Mouse (Mus musculus) CH12.LX (cell line): Measurements from ENCODE around the gene Cdh13. TPM values are rescaled to one million over a fixed set of nuclear protein-coding genes. Genes with fewer than 3 reads are reported as not detected.

Source experiments
- DNase-seq: peaks from one replicate; pipeline ENCODE4 v3.0.0-alpha.2; 2013; ENCODE audit errors: extremely low read depth
- H3K27ac ChIP-seq: 2 replicates; pipeline ENCODE4 v1.5.1; 2012; ENCODE audit warnings: low read depth, mild to moderate bottlenecking, control low read depth, moderate library complexity; ENCODE audit not compliant: insufficient read depth
- H3K27me3 ChIP-seq: replicated peaks from 2 replicates; pipeline ENCODE3; 2012; ENCODE audit warnings: inconsistent platforms
- H3K36me3 ChIP-seq, 2 experiments: replicated peaks in 1 of 2; 2 replicates each; pipeline versions ENCODE3 to v1.6.1; 2012; ENCODE audit warnings: inconsistent platforms in 1 of 2, low read length in 1 of 2, mild to moderate bottlenecking in 1 of 2, mixed read lengths in 1 of 2, moderate library complexity in 1 of 2; ENCODE audit not compliant: control insufficient read depth in 1 of 2, insufficient read depth in 1 of 2
- H3K4me1 ChIP-seq, 2 experiments: 2 replicates each; pipeline ENCODE4 v1.6.1; 2012; ENCODE audit warnings: inconsistent platforms in 1 of 2, moderate library complexity in 1 of 2; ENCODE audit not compliant: insufficient read depth in 2 of 2, control insufficient read depth in 1 of 2
- H3K4me2 ChIP-seq: 2 replicates; pipeline ENCODE4 v1.6.1; 2012; ENCODE audit warnings: low read depth, mild to moderate bottlenecking, control low read depth; ENCODE audit not compliant: poor library complexity, insufficient read depth, severe bottlenecking
- H3K4me3 ChIP-seq, 3 experiments: fragments of 150-350 bp in 1 of 3; sonication (generic) in 1 of 3; replicated peaks in 1 of 3; 2 replicates each; pipeline versions ENCODE3 to v1.5.1; 2011 to 2012; ENCODE audit warnings: low read depth in 2 of 3, low read length in 2 of 3, mild to moderate bottlenecking in 2 of 3, moderate library complexity in 2 of 3, control low read depth in 1 of 3, improper control_type of control experiment in 1 of 3, inconsistent platforms in 1 of 3, mixed read lengths in 1 of 3; ENCODE audit not compliant: poor library complexity in 1 of 3
- H3K79me2 ChIP-seq: replicated peaks from 2 replicates; pipeline ENCODE4 v1.6.1; 2012; ENCODE audit warnings: mild to moderate bottlenecking, moderate library complexity; ENCODE audit not compliant: control insufficient read depth, poor library complexity, insufficient read depth, severe bottlenecking; ENCODE audit errors: extremely low read depth
- H3K9ac ChIP-seq: 2 replicates; pipeline ENCODE4 v1.6.1; 2012; ENCODE audit warnings: low read depth, mild to moderate bottlenecking, control low read depth, moderate library complexity; ENCODE audit not compliant: insufficient read depth
- H3K9me3 ChIP-seq: replicated peaks from 2 replicates; pipeline ENCODE3; 2012; ENCODE audit warnings: low read length, inconsistent platforms, mixed read lengths
- BHLHE40 ChIP-seq: IDR thresholded peaks from 2 replicates; pipeline ENCODE4 v1.6.1; 2011; ENCODE audit warnings: mild to moderate bottlenecking, low read depth, low read length, improper control_type of control experiment
- CHD1 ChIP-seq: IDR thresholded peaks from 2 replicates; pipeline ENCODE4 v1.6.1; 2012; ENCODE audit warnings: low read depth, low read length, improper control_type of control experiment, inconsistent platforms
- CHD2 ChIP-seq: IDR thresholded peaks from 2 replicates; pipeline ENCODE4 v1.6.1; 2011; ENCODE audit warnings: low read length, improper control_type of control experiment
- CTCF ChIP-seq, 2 experiments: IDR thresholded peaks in 1 of 2; conservative IDR thresholded peaks in 1 of 2; 2 replicates each; pipeline ENCODE4 v1.5.1; 2011 to 2012; ENCODE audit warnings: low read depth in 2 of 2, low read length in 2 of 2, improper control_type of control experiment in 1 of 2, inconsistent platforms in 1 of 2, mild to moderate bottlenecking in 1 of 2, moderate library complexity in 1 of 2
- E2F4 ChIP-seq: IDR thresholded peaks from 2 replicates; pipeline ENCODE4 v1.6.1; 2011; ENCODE audit warnings: low read depth, low read length, improper control_type of control experiment; ENCODE audit not compliant: insufficient replicate concordance
- ELF1 ChIP-seq: IDR thresholded peaks from 2 replicates; pipeline ENCODE4 v1.6.1; 2014; ENCODE audit warnings: low read depth, mild to moderate bottlenecking, inconsistent platforms, low read length, improper control_type of control experiment
- EP300 ChIP-seq: IDR thresholded peaks from 2 replicates; pipeline ENCODE4 v1.6.1; 2011; ENCODE audit warnings: low read length, improper control_type of control experiment
- GABPA ChIP-seq: IDR thresholded peaks from 2 replicates; pipeline ENCODE4 v1.6.1; 2012; ENCODE audit warnings: low read depth, low read length, improper control_type of control experiment, inconsistent platforms; ENCODE audit not compliant: insufficient replicate concordance
- JUN ChIP-seq: IDR thresholded peaks from 2 replicates; pipeline ENCODE4 v1.6.1; 2011; ENCODE audit warnings: low read depth, mild to moderate bottlenecking, low read length, improper control_type of control experiment, moderate library complexity; ENCODE audit not compliant: insufficient read depth
- KAT2A ChIP-seq: IDR thresholded peaks from 2 replicates; pipeline ENCODE4 v1.6.1; 2012; ENCODE audit warnings: low read length, improper control_type of control experiment, inconsistent platforms; ENCODE audit not compliant: insufficient replicate concordance
- MAFK ChIP-seq: IDR thresholded peaks from 2 replicates; pipeline ENCODE4 v1.6.1; 2011; ENCODE audit warnings: low read length, improper control_type of control experiment; ENCODE audit not compliant: insufficient replicate concordance
- NRF1 ChIP-seq: IDR thresholded peaks from 2 replicates; pipeline ENCODE4 v1.6.1; 2014; ENCODE audit warnings: low read depth, mild to moderate bottlenecking, inconsistent platforms, low read length, improper control_type of control experiment, moderate library complexity
- PAX5 ChIP-seq: IDR thresholded peaks from 2 replicates; pipeline ENCODE4 v1.6.1; 2012; ENCODE audit warnings: low read length, inconsistent platforms, mixed read lengths
- POLR2A ChIP-seq: IDR thresholded peaks from 2 replicates; pipeline ENCODE4 v1.6.1; 2011; ENCODE audit warnings: low read depth, mild to moderate bottlenecking, improper control_type of control experiment, low read length
- POLR2AphosphoS2 ChIP-seq: IDR thresholded peaks from 2 replicates; pipeline ENCODE4 v1.6.1; 2011; ENCODE audit warnings: low read depth, low read length, improper control_type of control experiment
- RCOR1 ChIP-seq: conservative IDR thresholded peaks from 2 replicates; pipeline ENCODE4 v1.6.1; 2012; ENCODE audit warnings: low read depth, mild to moderate bottlenecking, inconsistent platforms, low read length, improper control_type of control experiment
- SIN3A ChIP-seq: IDR thresholded peaks from 2 replicates; pipeline ENCODE4 v1.6.1; 2012; ENCODE audit warnings: low read length, improper control_type of control experiment, inconsistent platforms
- SMC3 ChIP-seq: IDR thresholded peaks from 2 replicates; pipeline ENCODE4 v1.6.1; 2011; ENCODE audit warnings: low read depth, low read length, improper control_type of control experiment
- TBP ChIP-seq: conservative IDR thresholded peaks from 2 replicates; pipeline ENCODE4 v1.6.1; 2011; ENCODE audit warnings: low read depth, low read length, improper control_type of control experiment
- TCF12 ChIP-seq: IDR thresholded peaks from 2 replicates; pipeline ENCODE4 v1.6.1; 2014; ENCODE audit warnings: low read depth, mild to moderate bottlenecking, inconsistent platforms, low read length, improper control_type of control experiment
- UBTF ChIP-seq: IDR thresholded peaks from 2 replicates; pipeline ENCODE4 v1.6.1; 2012; ENCODE audit warnings: low read depth, mild to moderate bottlenecking, inconsistent platforms, low read length, improper control_type of control experiment, moderate library complexity
- USF1 ChIP-seq: IDR thresholded peaks from 2 replicates; pipeline ENCODE4 v1.6.1; 2014; ENCODE audit warnings: low read depth, mild to moderate bottlenecking, inconsistent platforms, low read length, improper control_type of control experiment
- USF2 ChIP-seq: conservative IDR thresholded peaks from 2 replicates; pipeline ENCODE4 v1.6.1; 2011; ENCODE audit warnings: low read depth, low read length, improper control_type of control experiment
- ZC3H11A ChIP-seq: IDR thresholded peaks from 2 replicates; pipeline ENCODE4 v1.6.1; 2012; ENCODE audit warnings: low read depth, mild to moderate bottlenecking, inconsistent platforms, low read length, improper control_type of control experiment
- ZKSCAN1 ChIP-seq: IDR thresholded peaks from 2 replicates; pipeline ENCODE4 v1.6.1; 2012; ENCODE audit warnings: low read depth, inconsistent platforms, low read length, improper control_type of control experiment, borderline replicate concordance
- dilution Hi-C: fragments of 300-500 bp; cut with MboI; formaldehyde crosslinking; loops from 2 replicates; pipeline ENCODE4 v1.14.3; 2020; ENCODE audit warnings: low sequenced_read_pairs; ENCODE audit not compliant: extremely low pct_unique_long_range_greater_than_20kb, extremely low pct_ligation_motif_present
- in situ Hi-C: fragments of 300-500 bp; cut with MboI; formaldehyde crosslinking; loops from 3 replicates; pipeline ENCODE4 v1.14.3; 2019; ENCODE audit warnings: low sequenced_read_pairs, low pct_ligation_motif_present, low pct_unique_long_range_greater_than_20kb, mixed read lengths
- polyA plus RNA-seq: library from polyadenylated mRNA; unstranded; fragments of >175 nt; gene quantifications from 2 replicates; pipeline ENCODE4 v1.2.1, GENCODE M21; 2012; ENCODE audit warnings: low read depth; ENCODE audit not compliant: insufficient read length
- total RNA-seq, 2 experiments: library from RNA; depleted of rRNA; stranded (reverse); fragments of 300-350 nt in 1 of 2; fragments of >200 nt in 1 of 2; gene quantifications; 2 replicates each; pipeline ENCODE4 v1.2.3; 2012 to 2014

Cdh13 gene
- total and polyA plus RNA-seq, 3 experiments: not detected

DNA sequence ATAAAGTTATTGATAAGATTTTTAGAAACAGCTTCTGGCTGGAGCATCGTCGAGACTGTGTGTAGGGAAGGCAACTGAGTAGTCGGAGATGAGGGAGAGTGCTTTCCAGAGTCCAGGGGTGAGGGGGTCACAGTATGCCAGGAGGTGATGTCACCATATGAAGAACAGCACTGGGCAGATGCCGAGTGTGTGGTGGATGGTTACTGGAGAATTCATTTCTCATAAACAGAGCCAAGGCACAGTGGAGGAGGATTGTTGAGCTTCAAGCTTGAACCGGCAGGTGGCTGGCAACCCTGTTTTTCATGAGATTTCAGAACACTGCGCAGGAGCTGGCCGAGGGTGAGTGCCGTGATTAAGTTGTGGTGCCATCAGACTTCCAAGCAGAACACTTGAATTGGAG lies 317.8 kb downstream of the Cdh13 start:
- H3K4me2 ChIP-seq: no peak overlapping the region
- no peaks in the 10 kb centered on the region for H3K36me3 ChIP-seq
- TF ChIP-seq EP300 (no peak), JUN (no peak), PAX5 (no peak), TBP (no peak), MAFK (no peak), RCOR1 (no peak), BHLHE40 (no peak), UBTF (no peak), CTCF (conservative IDR thresholded peaks at IDR 0.05 in 1 of 2, IDR thresholded peaks at IDR 0.05 in 1 of 2; ENCODE audit: low read depth in 2 of 2, low read length in 2 of 2) (no peak), POLR2A (no peak), ZC3H11A (no peak), SIN3A (no peak), SMC3 (no peak)
- H3K27ac ChIP-seq: no peak overlapping the region
- DNase-seq: no peak
- H3K79me2 ChIP-seq: no peaks in the 10 kb centered on the region
- H3K27me3 ChIP-seq: no peaks in the 10 kb centered on the region
- H3K4me1 ChIP-seq: no peaks in the 10 kb centered on the region
- in situ Hi-C loops: no loop called here
- peaks cover 86% of the 10 kb centered on the region for H3K9me3 ChIP-seq
- dilution Hi-C loops: no loop called here
- H3K4me3 ChIP-seq: no peak overlapping the region
- no peak overlapping the region for H3K9ac ChIP-seq

DNA sequence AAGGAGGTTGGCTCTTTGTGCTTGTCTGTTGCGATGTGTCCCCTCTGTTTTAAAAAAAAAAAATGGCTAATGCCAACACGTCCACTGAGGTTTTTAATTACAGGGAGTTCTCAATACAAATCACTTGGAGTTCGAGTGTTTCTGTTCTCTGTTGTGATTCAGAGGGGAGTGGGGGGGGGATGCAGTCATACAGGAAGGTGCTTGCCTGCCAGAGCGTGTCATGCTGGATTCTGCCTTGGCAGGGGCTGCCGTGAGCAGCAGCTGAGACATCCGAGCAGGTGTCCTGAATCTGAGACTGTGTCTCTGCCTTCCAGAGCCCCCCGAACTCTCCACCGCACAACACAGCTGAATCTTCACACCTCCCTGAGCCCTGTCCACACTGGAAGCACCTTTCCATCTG lies 318.5 kb downstream of the Cdh13 start:
- no peak for TF ChIP-seq CHD2
- no peak for TF ChIP-seq KAT2A
- no peak for TF ChIP-seq SIN3A
- no peak for TF ChIP-seq TBP
- no peak for TF ChIP-seq MAFK
- TF ChIP-seq USF1: no peak
- no peak for TF ChIP-seq GABPA
- no peak for TF ChIP-seq TCF12
- TF ChIP-seq ZKSCAN1: no peak
- no peak for TF ChIP-seq E2F4
- no peak for TF ChIP-seq PAX5
- no peak for TF ChIP-seq POLR2AphosphoS2
- TF ChIP-seq CHD1: no peak
- no peak for TF ChIP-seq USF2
- TF ChIP-seq NRF1: no peak
- no peak for TF ChIP-seq ELF1
- no peak for TF ChIP-seq POLR2A
- dilution Hi-C loops: no loop called here
- no peak for DNase-seq
- Histone ChIP-seq H3K79me2 (no peaks in the 10 kb centered on the region), H3K27ac (no peak overlapping the region), H3K27me3 (no peaks in the 10 kb centered on the region), H3K36me3 (no peaks in the 10 kb centered on the region), H3K4me1 (no peaks in the 10 kb centered on the region), H3K9ac (no peak overlapping the region), H3K4me3 (no peak overlapping the region), H3K9me3 (peaks cover 86% of the 10 kb centered on the region), H3K4me2 (no peak overlapping the region)
- in situ Hi-C loops: no loop called here
